Mouse (Mus musculus): Measurements from ENCODE around the gene Timm10.

DNA sequence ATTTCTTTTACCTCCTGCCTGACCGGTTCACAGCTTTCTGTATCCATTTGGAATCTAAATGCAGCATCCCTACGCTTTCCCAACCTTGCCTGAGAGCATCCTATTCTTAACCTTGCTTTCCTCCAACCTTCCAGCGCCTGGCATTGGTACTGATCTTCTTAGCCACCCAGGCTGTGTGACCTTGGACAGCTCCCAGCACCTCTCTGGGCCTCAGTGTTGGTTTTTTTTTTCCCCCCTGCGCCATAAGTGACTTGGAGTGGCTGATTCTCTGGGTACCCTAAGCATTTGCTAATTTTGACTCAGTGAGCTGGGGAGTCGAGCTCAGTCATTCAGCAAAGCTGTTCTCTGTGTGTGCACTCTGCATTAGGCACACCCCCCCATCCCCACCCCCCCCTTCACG lies 49.0 kb downstream of the Timm10 start:
- TF ChIP-seq POLR2A (IDR thresholded peaks at IDR 0.05; ENCODE audit: low read depth, low read length) (no peak), CTCF (IDR thresholded peaks at IDR 0.05; ENCODE audit: borderline replicate concordance, insufficient read depth, low read length) (no peak)

Data from embryonic fibroblast, embryonic 13.5 days (primary cell).